Mouse (Mus musculus): ENCODE measurements around the gene Itfg2. TPM values are rescaled to one million over a fixed set of nuclear protein-coding genes. Genes with fewer than 3 reads are reported as not detected.

Gene Itfg2
- polyA plus RNA-seq, 1 experiment, result 6.9 TPM

DNA sequence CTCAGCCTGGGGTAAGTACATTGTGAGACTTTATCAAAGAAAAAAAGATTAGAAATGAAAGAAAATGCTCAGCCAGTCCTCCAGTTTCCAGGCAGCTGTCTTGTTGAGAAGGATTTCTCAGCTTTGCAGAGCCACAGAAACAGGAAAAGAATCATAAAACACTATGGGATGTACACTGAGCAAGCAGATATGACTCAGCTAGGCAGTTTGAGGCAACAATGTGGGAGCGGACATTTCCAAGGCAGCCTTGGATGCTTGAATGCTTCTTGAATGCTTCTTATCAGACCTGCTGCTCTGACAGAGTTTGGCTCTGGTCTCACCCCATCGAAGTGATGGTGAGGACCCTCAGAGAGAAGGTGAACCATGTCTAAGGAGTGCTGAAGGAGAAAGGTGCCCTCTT, 3.7 kb downstream of the Itfg2 start:
- no peak overlapping the region for H3K4me3 ChIP-seq (ENCODE audit: insufficient read depth, low read depth, low read length)
- no peak overlapping the region for H3K27ac ChIP-seq (replicated peaks; ENCODE audit: low read depth, low read length)
- H3K4me1 ChIP-seq (ENCODE audit: control insufficient read depth, insufficient read depth, insufficient read length, low read length), result 0 out of 2 replicates have a peak, but pooled peaks cover 2% of the 10 kb centered on the region

- Histone ChIP-seq H3K4me1 (ENCODE audit: control insufficient read depth, insufficient read depth, insufficient read length, low read length) (no peaks in the 10 kb centered on the region), H3K27ac (replicated peaks; ENCODE audit: low read depth, low read length) (no peak overlapping the region), H3K4me3 (ENCODE audit: insufficient read depth, low read depth, low read length) (no peak overlapping the region)
Observed at GRCm38 (mm10) chr6:128418076-128418475, 6.7 kb downstream of the Itfg2 start.

- Histone ChIP-seq H3K27ac (replicated peaks; ENCODE audit: low read depth, low read length) (no peak overlapping the region), H3K4me1 (ENCODE audit: control insufficient read depth, insufficient read depth, insufficient read length, low read length) (no peaks in the 10 kb centered on the region), H3K4me3 (ENCODE audit: insufficient read depth, low read depth, low read length) (no peak overlapping the region)
Observed at GRCm38 (mm10) chr6:128416169-128416568, 8.6 kb downstream of the Itfg2 start.

DNA sequence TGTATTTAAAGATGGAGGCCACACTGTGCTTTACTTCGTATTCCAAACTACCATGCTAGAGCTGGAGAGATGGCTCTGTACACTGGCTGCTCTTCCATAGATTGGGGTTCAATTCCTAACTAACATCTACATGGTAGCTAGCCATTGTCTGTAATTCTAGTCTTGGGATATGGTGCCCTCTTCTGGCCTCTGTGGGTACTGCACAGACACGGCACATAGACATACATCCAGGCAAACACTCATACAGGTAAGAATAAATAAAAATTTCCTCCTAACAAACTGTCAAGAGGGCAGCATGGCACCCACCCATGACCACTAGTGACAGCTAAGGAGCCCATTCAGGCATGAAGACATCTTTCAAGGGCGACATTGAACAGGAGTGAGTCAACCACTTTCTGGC, 13.6 kb downstream of the Itfg2 start:
- no peak overlapping the region for H3K27ac ChIP-seq (replicated peaks; ENCODE audit: low read depth, low read length)
- H3K4me3 ChIP-seq (ENCODE audit: insufficient read depth, low read depth, low read length), result no peak overlapping the region
- H3K4me1 ChIP-seq (ENCODE audit: control insufficient read depth, insufficient read depth, insufficient read length, low read length), result no peaks in the 10 kb centered on the region

DNA sequence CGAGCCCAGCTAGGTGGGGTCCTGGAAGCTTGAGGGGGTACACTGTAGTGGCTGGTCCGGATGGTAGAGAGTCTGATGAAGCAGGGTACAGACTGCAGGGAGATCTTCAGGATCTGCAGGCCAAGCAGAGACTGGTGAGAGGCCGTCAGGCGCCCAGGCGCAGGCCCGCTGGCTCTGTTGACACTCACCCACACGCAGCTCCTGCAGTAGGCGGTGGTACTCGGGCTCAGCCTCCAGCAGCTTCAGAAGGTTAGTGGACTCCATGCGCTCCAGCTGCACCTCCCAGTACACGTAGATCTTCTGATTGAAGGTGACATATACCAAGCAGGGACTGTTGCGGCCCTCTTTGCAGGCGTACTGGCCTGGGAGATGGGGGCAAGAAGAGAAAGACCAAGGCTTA, 14.4 kb downstream of the Itfg2 start:
- H3K27ac ChIP-seq (replicated peaks; ENCODE audit: low read depth, low read length), result no peak overlapping the region
- H3K4me3 ChIP-seq (ENCODE audit: insufficient read depth, low read depth, low read length), result no peak overlapping the region
- H3K4me1 ChIP-seq (ENCODE audit: control insufficient read depth, insufficient read depth, insufficient read length, low read length), result no peaks in the 10 kb centered on the region

DNA sequence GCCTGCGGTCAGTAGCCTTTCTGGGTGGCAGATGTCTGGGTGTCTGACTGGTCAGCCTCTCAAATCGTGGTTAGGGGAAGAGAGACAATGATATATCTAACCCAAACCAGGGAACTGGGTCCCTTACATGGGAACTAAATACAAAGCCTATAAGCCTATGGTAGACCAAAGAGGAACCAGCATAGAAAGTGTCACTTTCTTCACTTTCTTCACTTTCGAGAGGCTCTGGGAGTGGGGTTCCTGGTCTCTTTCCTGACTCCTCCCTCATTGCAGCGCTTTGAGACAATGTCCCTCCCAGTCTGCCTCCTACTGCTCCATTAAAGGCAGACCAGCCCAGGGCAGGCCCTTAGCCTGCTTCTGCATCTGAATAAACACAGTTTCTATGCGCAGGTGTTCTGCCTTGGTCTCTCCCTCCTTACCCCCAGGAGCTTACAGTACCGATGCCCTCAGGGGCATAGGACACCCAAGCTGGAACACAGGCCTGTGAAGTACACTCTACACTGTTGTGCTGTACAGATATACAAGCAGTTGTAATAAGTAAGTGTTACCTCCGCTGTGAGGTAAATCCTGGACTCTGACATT, 16.1 kb downstream of the Itfg2 start:
- Histone ChIP-seq H3K27ac (replicated peaks; ENCODE audit: low read depth, low read length) (no peak overlapping the region), H3K4me3 (ENCODE audit: insufficient read depth, low read depth, low read length) (no peak overlapping the region), H3K4me1 (ENCODE audit: control insufficient read depth, insufficient read depth, insufficient read length, low read length) (peaks cover 5% of the 10 kb centered on the region; the same call in 1 of the 2 replicates)

DNA sequence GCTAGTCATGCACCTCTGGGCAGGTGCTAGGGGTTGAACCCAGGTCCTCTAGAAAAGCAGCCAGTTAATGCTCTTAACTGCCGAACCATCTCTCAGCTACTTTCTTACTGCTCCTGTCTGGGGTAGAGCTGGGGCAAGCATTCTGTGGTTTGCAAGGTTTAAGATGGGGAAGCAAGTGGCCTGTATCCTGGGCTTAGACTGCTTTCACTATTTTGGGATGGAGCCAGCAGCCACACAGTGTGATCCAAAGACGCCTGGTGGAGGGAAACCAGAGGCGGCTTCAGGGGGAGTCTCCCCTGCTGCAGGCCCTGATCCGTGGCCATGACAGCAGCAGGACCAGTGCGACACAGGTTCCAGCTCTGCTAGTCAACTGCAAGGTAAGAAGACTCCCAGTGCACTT, 20.0 kb downstream of the Itfg2 start:
- Histone ChIP-seq H3K4me1 (ENCODE audit: control insufficient read depth, insufficient read depth, insufficient read length, low read length) (peaks cover 12% of the 10 kb centered on the region), H3K27ac (replicated peaks; ENCODE audit: low read depth, low read length) (no peak overlapping the region), H3K4me3 (ENCODE audit: insufficient read depth, low read depth, low read length) (no peak overlapping the region)

DNA sequence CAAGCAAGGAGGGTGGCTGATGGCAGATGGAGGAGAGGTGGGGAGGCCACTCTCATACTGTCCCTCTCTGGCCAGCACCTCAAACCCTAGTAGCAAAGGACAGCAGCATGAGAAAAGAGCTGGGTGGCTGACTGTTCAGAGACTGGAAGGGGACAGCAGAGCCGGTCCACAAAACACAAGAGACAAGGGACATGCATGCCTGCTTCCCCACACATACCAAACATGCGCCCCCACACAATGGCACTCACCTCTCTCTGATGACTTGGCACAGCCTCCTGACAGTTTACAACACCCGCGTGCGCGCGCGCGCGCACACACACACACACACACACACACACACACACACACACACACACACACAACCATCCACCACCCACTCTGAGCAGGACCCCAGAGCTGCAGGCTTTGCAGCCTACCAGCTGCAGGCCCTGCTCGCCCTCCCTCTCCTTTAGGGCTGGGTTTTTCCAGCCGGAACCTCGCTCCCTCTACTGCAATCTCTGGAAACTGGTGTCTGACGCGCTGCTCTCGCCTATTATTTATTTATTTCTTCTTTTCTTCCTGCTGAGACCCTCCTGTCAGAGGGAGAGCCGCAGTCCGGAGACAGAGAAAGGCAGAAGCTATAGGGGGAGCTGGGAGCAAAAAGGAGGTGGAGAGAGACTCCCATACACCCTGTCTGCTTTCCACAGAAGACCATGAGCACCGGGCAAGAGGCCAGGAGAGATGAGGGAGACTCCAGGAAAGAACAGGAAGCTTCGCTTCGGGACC, 25.1 kb downstream of the Itfg2 start:
- H3K4me1 ChIP-seq (ENCODE audit: control insufficient read depth, insufficient read depth, insufficient read length, low read length), result peaks cover 11% of the 10 kb centered on the region
- no peak overlapping the region; the same call in 1 of the 2 replicates for H3K27ac ChIP-seq (replicated peaks; ENCODE audit: low read depth, low read length)
- peak overlapping the region; percentile 12; the same call in 1 of the 2 replicates for H3K4me3 ChIP-seq (ENCODE audit: insufficient read depth, low read depth, low read length)

DNA sequence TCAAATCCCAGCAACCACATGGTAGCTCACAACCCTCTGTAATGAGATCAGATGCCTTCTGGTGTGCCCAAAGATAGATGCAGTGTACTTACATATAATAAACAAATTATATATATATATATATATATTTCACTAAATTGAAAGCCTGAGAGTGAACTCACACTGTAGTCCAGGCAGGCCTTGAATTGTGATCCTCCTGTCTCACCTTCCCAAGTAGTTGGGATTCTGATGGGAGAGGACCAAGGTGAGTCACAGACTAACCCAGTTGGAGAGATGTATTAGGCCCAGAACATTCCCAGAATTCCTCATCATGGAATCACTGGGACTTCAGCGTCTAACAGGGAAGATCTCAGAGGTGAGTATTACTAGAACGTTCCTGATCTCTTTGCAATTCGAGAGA, 25.7 kb downstream of the Itfg2 start, which contains the start of gene Nrip2:
Gene Nrip2 (plus strand): TSS at position 301 of the 400 bp plus-strand sequence.
- Histone ChIP-seq H3K4me3 (ENCODE audit: insufficient read depth, low read depth, low read length) (peak within 1 kb of the TSS; percentile 12; the same call in 1 of the 2 replicates), H3K27ac (replicated peaks; ENCODE audit: low read depth, low read length) (no peak within 1 kb of the TSS; the same call in 1 of the 2 replicates), H3K4me1 (ENCODE audit: control insufficient read depth, insufficient read depth, insufficient read length, low read length) (peaks cover 7% of the 10 kb centered on the region)

DNA sequence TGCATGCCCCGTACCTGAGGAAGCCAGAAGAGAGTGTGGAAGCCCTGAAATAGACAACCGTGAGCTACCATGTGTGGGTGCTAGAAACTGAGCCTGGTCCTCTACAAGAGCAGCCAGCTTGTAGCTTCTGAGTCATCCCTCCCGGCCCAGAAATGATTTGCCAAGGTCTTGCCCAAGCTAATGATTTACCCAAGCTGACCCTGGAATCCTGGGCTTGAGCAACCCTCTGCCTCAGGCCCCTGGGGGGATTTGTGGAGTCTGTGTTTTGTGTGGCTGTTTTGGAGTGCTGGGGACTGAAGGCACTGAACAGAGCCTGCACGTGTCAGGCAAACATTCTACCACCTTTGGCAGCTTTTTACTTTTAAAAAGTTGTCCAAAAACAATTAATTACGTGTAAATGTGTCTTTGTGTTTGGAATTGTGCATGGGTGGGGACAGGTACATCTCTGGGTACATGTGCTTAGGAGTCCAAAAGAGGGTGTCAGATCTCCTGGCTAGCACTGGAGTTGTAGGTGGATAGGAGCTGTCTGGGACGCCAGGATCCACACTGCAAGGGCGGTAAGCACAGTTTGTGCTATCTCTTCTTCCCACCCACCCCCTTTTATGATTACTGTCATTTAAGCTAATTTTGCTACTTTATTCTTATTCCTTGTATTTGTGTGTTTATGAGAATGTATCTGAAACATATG, 27.0 kb downstream of the Itfg2 start:
- Histone ChIP-seq H3K4me1 (ENCODE audit: control insufficient read depth, insufficient read depth, insufficient read length, low read length) (peaks cover 7% of the 10 kb centered on the region), H3K27ac (replicated peaks; ENCODE audit: low read depth, low read length) (0 out of 2 replicates have a peak overlapping the region, but pooled peaks have one; percentile 28)

GRCm38 (mm10) chr6:128390683-128391082, 34.0 kb downstream of the Itfg2 start:
- H3K4me1 ChIP-seq (ENCODE audit: control insufficient read depth, insufficient read depth, insufficient read length, low read length), result no peaks in the 10 kb centered on the region
- no peak overlapping the region for H3K27ac ChIP-seq (replicated peaks; ENCODE audit: low read depth, low read length)
- H3K4me3 ChIP-seq (ENCODE audit: insufficient read depth, low read depth, low read length), result no peak overlapping the region

More for the DNA sequence above, 27.0 kb downstream of the Itfg2 start:
- no peak overlapping the region for H3K4me3 ChIP-seq (ENCODE audit: insufficient read depth, low read depth, low read length)

GRCm38 (mm10) chr6:128389185-128389584, 35.5 kb downstream of the Itfg2 start:
- no peaks in the 10 kb centered on the region for H3K4me1 ChIP-seq (ENCODE audit: control insufficient read depth, insufficient read depth, insufficient read length, low read length)
- H3K4me3 ChIP-seq (ENCODE audit: insufficient read depth, low read depth, low read length), result no peak overlapping the region
- H3K27ac ChIP-seq (replicated peaks; ENCODE audit: low read depth, low read length), result no peak overlapping the region

GRCm38 (mm10) chr6:128385026-128385425, 39.7 kb downstream of the Itfg2 start:
- Histone ChIP-seq H3K27ac (replicated peaks; ENCODE audit: low read depth, low read length) (no peak overlapping the region), H3K4me3 (ENCODE audit: insufficient read depth, low read depth, low read length) (no peak overlapping the region), H3K4me1 (ENCODE audit: control insufficient read depth, insufficient read depth, insufficient read length, low read length) (no peaks in the 10 kb centered on the region)

- H3K27ac ChIP-seq (replicated peaks; ENCODE audit: low read depth, low read length), result no peak overlapping the region
- no peaks in the 10 kb centered on the region for H3K4me1 ChIP-seq (ENCODE audit: control insufficient read depth, insufficient read depth, insufficient read length, low read length)
- no peak overlapping the region for H3K4me3 ChIP-seq (ENCODE audit: insufficient read depth, low read depth, low read length)
Observed at GRCm38 (mm10) chr6:128383752-128384151, 41.0 kb downstream of the Itfg2 start.

- no peak overlapping the region for H3K27ac ChIP-seq (replicated peaks; ENCODE audit: low read depth, low read length)
- no peak overlapping the region for H3K4me3 ChIP-seq (ENCODE audit: insufficient read depth, low read depth, low read length)
- H3K4me1 ChIP-seq (ENCODE audit: control insufficient read depth, insufficient read depth, insufficient read length, low read length), result no peaks in the 10 kb centered on the region
Observed at GRCm38 (mm10) chr6:128381254-128381653, 43.5 kb downstream of the Itfg2 start.
